Mouse (Mus musculus): ENCODE results near the gene Prcc.

GRCm38 (mm10) chr3:87924996-87925395 lies 39.6 kb upstream of the Prcc start:
- TF ChIP-seq POLR2A (IDR thresholded peaks at IDR 0.05; ENCODE audit: borderline replicate concordance, low read depth, low read length) (no peak), CTCF (IDR thresholded peaks at IDR 0.05; ENCODE audit: low read depth, low read length) (no peak)
